Mouse (Mus musculus) CH12.LX (cell line): Measurements from ENCODE around the gene Larp4b. TPM values are rescaled to one million over a fixed set of nuclear protein-coding genes. Genes with fewer than 3 reads are reported as not detected.

Source experiments
- DNase-seq: peaks from one replicate; pipeline ENCODE4 v3.0.0-alpha.2; 2013; ENCODE audit errors: extremely low read depth
- H3K27ac ChIP-seq: 2 replicates; pipeline ENCODE4 v1.5.1; 2012; ENCODE audit warnings: low read depth, mild to moderate bottlenecking, control low read depth, moderate library complexity; ENCODE audit not compliant: insufficient read depth
- H3K27me3 ChIP-seq: replicated peaks from 2 replicates; pipeline ENCODE3; 2012; ENCODE audit warnings: inconsistent platforms
- H3K36me3 ChIP-seq, 2 experiments: replicated peaks in 1 of 2; 2 replicates each; pipeline versions ENCODE3 to v1.6.1; 2012; ENCODE audit warnings: inconsistent platforms in 1 of 2, low read length in 1 of 2, mild to moderate bottlenecking in 1 of 2, mixed read lengths in 1 of 2, moderate library complexity in 1 of 2; ENCODE audit not compliant: control insufficient read depth in 1 of 2, insufficient read depth in 1 of 2
- H3K4me1 ChIP-seq, 2 experiments: 2 replicates each; pipeline ENCODE4 v1.6.1; 2012; ENCODE audit warnings: inconsistent platforms in 1 of 2, moderate library complexity in 1 of 2; ENCODE audit not compliant: insufficient read depth in 2 of 2, control insufficient read depth in 1 of 2
- H3K4me2 ChIP-seq: 2 replicates; pipeline ENCODE4 v1.6.1; 2012; ENCODE audit warnings: low read depth, mild to moderate bottlenecking, control low read depth; ENCODE audit not compliant: poor library complexity, insufficient read depth, severe bottlenecking
- H3K4me3 ChIP-seq, 3 experiments: fragments of 150-350 bp in 1 of 3; sonication (generic) in 1 of 3; replicated peaks in 1 of 3; 2 replicates each; pipeline versions ENCODE3 to v1.5.1; 2011 to 2012; ENCODE audit warnings: low read depth in 2 of 3, low read length in 2 of 3, mild to moderate bottlenecking in 2 of 3, moderate library complexity in 2 of 3, control low read depth in 1 of 3, improper control_type of control experiment in 1 of 3, inconsistent platforms in 1 of 3, mixed read lengths in 1 of 3; ENCODE audit not compliant: poor library complexity in 1 of 3
- H3K79me2 ChIP-seq: replicated peaks from 2 replicates; pipeline ENCODE4 v1.6.1; 2012; ENCODE audit warnings: mild to moderate bottlenecking, moderate library complexity; ENCODE audit not compliant: control insufficient read depth, poor library complexity, insufficient read depth, severe bottlenecking; ENCODE audit errors: extremely low read depth
- H3K9ac ChIP-seq: 2 replicates; pipeline ENCODE4 v1.6.1; 2012; ENCODE audit warnings: low read depth, mild to moderate bottlenecking, control low read depth, moderate library complexity; ENCODE audit not compliant: insufficient read depth
- H3K9me3 ChIP-seq: replicated peaks from 2 replicates; pipeline ENCODE3; 2012; ENCODE audit warnings: low read length, inconsistent platforms, mixed read lengths
- CHD1 ChIP-seq: IDR thresholded peaks from 2 replicates; pipeline ENCODE4 v1.6.1; 2012; ENCODE audit warnings: low read depth, low read length, improper control_type of control experiment, inconsistent platforms
- E2F4 ChIP-seq: IDR thresholded peaks from 2 replicates; pipeline ENCODE4 v1.6.1; 2011; ENCODE audit warnings: low read depth, low read length, improper control_type of control experiment; ENCODE audit not compliant: insufficient replicate concordance
- JUN ChIP-seq: IDR thresholded peaks from 2 replicates; pipeline ENCODE4 v1.6.1; 2011; ENCODE audit warnings: low read depth, mild to moderate bottlenecking, low read length, improper control_type of control experiment, moderate library complexity; ENCODE audit not compliant: insufficient read depth
- KAT2A ChIP-seq: IDR thresholded peaks from 2 replicates; pipeline ENCODE4 v1.6.1; 2012; ENCODE audit warnings: low read length, improper control_type of control experiment, inconsistent platforms; ENCODE audit not compliant: insufficient replicate concordance
- MAX ChIP-seq: IDR thresholded peaks from 2 replicates; pipeline ENCODE4 v1.6.1; 2011; ENCODE audit warnings: low read length, improper control_type of control experiment
- MEF2A ChIP-seq: IDR thresholded peaks from 2 replicates; pipeline ENCODE4 v1.6.1; 2014; ENCODE audit warnings: low read depth, mild to moderate bottlenecking, inconsistent platforms, low read length, improper control_type of control experiment, borderline replicate concordance
- TBP ChIP-seq: conservative IDR thresholded peaks from 2 replicates; pipeline ENCODE4 v1.6.1; 2011; ENCODE audit warnings: low read depth, low read length, improper control_type of control experiment
- UBTF ChIP-seq: IDR thresholded peaks from 2 replicates; pipeline ENCODE4 v1.6.1; 2012; ENCODE audit warnings: low read depth, mild to moderate bottlenecking, inconsistent platforms, low read length, improper control_type of control experiment, moderate library complexity
- USF1 ChIP-seq: IDR thresholded peaks from 2 replicates; pipeline ENCODE4 v1.6.1; 2014; ENCODE audit warnings: low read depth, mild to moderate bottlenecking, inconsistent platforms, low read length, improper control_type of control experiment
- dilution Hi-C: fragments of 300-500 bp; cut with MboI; formaldehyde crosslinking; loops from 2 replicates; pipeline ENCODE4 v1.14.3; 2020; ENCODE audit warnings: low sequenced_read_pairs; ENCODE audit not compliant: extremely low pct_unique_long_range_greater_than_20kb, extremely low pct_ligation_motif_present
- in situ Hi-C: fragments of 300-500 bp; cut with MboI; formaldehyde crosslinking; loops from 3 replicates; pipeline ENCODE4 v1.14.3; 2019; ENCODE audit warnings: low sequenced_read_pairs, low pct_ligation_motif_present, low pct_unique_long_range_greater_than_20kb, mixed read lengths
- polyA plus RNA-seq: library from polyadenylated mRNA; unstranded; fragments of >175 nt; gene quantifications from 2 replicates; pipeline ENCODE4 v1.2.1, GENCODE M21; 2012; ENCODE audit warnings: low read depth; ENCODE audit not compliant: insufficient read length
- total RNA-seq, 2 experiments: library from RNA; depleted of rRNA; stranded (reverse); fragments of 300-350 nt in 1 of 2; fragments of >200 nt in 1 of 2; gene quantifications; 2 replicates each; pipeline ENCODE4 v1.2.3; 2012 to 2014

Gene Larp4b
- total and polyA plus RNA-seq, 3 experiments = 57.9 to 63.3 (median 58.3) TPM

DNA sequence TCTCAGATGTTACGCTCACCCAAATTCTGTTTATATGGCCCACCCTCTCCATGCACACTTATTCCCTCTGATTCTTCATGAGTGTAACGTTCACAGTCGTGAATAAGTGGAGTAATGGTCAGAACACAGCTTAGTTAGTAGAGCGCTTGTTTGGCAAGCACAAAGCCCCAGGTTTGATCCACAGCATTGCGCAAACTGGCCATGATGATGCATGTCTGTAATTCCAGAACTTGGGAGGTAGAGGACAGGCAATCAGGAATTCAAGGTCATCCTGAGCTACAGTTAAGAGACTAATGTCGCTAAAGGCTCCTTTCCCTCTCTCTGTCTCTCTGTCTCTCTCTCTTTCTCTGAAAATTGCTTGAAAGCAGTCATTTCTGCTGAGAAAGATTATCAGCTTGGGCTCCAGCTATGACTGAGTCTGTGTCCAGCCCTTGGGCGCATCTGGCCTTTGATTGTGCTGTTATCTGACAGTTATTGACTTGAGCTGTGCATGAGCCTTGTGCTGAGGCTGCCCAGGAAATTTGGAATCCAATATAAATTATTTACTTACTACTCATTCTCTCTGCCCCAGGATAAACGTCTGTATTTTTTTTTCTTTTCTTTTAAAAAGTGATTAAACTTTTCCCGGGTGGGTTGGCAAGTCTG lies 129.2 kb downstream of the Larp4b start:
- H3K4me1 ChIP-seq = peaks cover 0 to 10% of the 10 kb centered on the region in 2 experiments; a peak in 2 of 4 replicates
- DNase-seq = no peak
- peaks cover 4% of the 10 kb centered on the region for H3K9me3 ChIP-seq
- H3K36me3 ChIP-seq = no peaks in the 10 kb centered on the region
- in situ Hi-C loops (no loop called here), dilution Hi-C loops (no loop called here)
- no peaks in the 10 kb centered on the region for H3K79me2 ChIP-seq
- H3K4me2 ChIP-seq = no peak overlapping the region
- no peak overlapping the region for H3K4me3 ChIP-seq
- H3K27ac ChIP-seq = no peak overlapping the region
- H3K9ac ChIP-seq = no peak overlapping the region
- no peak for TF ChIP-seq E2F4
- TF ChIP-seq UBTF = no peak
- no peak for TF ChIP-seq JUN
- TF ChIP-seq TBP = no peak
- TF ChIP-seq MAX = no peak
- no peak for TF ChIP-seq MEF2A
- no peak for TF ChIP-seq CHD1
- TF ChIP-seq KAT2A = no peak
- no peak for TF ChIP-seq USF1
- TF ChIP-seq, all 38 proteins: peak for 0
- H3K27me3 ChIP-seq = no peaks in the 10 kb centered on the region

Other genes starting within 250 kb of the Larp4b start
- 11.8 and 13.9 TPM in 2 replicates for gene Wdr37, start 222.0 kb upstream of the Larp4b start, total RNA-seq (2012; rRNA removed)
- 13.4 and 19.3 TPM in 2 replicates for gene Wdr37, start 222.0 kb upstream of the Larp4b start, total RNA-seq (2014; rRNA removed)
- 23.0 and 24.2 TPM in 2 replicates for gene Wdr37, start 222.0 kb upstream of the Larp4b start, polyA plus RNA-seq
- gene Idi1, start 208.4 kb upstream of the Larp4b start, total RNA-seq (2012; rRNA removed) = 36.2 and 57.4 TPM in 2 replicates
- gene Idi1, start 208.4 kb upstream of the Larp4b start, total RNA-seq (2014; rRNA removed) = 226 and 253 TPM in 2 replicates
- 126 TPM in 2 replicates for gene Idi1, start 208.4 kb upstream of the Larp4b start, polyA plus RNA-seq
- gene Gm9745, start 145.7 kb upstream of the Larp4b start, total RNA-seq (2012; rRNA removed) = not detected in 2 replicates
- gene Gm9745, start 145.7 kb upstream of the Larp4b start, total RNA-seq (2014; rRNA removed) = not detected in 2 replicates
- gene Gm9745, start 145.7 kb upstream of the Larp4b start, polyA plus RNA-seq = not detected in 2 replicates
- not detected in 2 replicates for gene Idi2, start 141.0 kb upstream of the Larp4b start, total RNA-seq (2012; rRNA removed)
- not detected in 2 replicates for gene Idi2, start 141.0 kb upstream of the Larp4b start, total RNA-seq (2014; rRNA removed)
- not detected in 2 replicates for gene Idi2, start 141.0 kb upstream of the Larp4b start, polyA plus RNA-seq
- gene Gtpbp4, start 97.8 kb upstream of the Larp4b start, total RNA-seq (2012; rRNA removed) = 92.1 and 112 TPM in 2 replicates
- 116 and 169 TPM in 2 replicates for gene Gtpbp4, start 97.8 kb upstream of the Larp4b start, total RNA-seq (2014; rRNA removed)
- 174 and 218 TPM in 2 replicates for gene Gtpbp4, start 97.8 kb upstream of the Larp4b start, polyA plus RNA-seq
- gene Dip2c, start 182.6 kb downstream of the Larp4b start, total RNA-seq (2012; rRNA removed) = 0.04 and 0.08 TPM in 2 replicates
- 0.08 TPM in 2 replicates for gene Dip2c, start 182.6 kb downstream of the Larp4b start, total RNA-seq (2014; rRNA removed)
- gene Dip2c, start 182.6 kb downstream of the Larp4b start, polyA plus RNA-seq = 0.11 and 0.14 TPM in 2 replicates